Mouse (Mus musculus) ES-E14 (cell line): ENCODE data around the gene Ccdc28a.

ENCODE experiments used
- CHD2 ChIP-seq: IDR thresholded peaks from 2 replicates; pipeline ENCODE4 v1.6.1; 2014; ENCODE audit warnings: mild to moderate bottlenecking, low read depth, low read length, inconsistent platforms
- MAFK ChIP-seq: IDR thresholded peaks from 2 replicates; pipeline ENCODE4 v1.6.1; 2014; ENCODE audit warnings: mild to moderate bottlenecking, low read depth, low read length, inconsistent platforms; ENCODE audit not compliant: insufficient read depth
- ZC3H11A ChIP-seq: IDR thresholded peaks from 2 replicates; pipeline ENCODE4 v1.6.1; 2012; ENCODE audit warnings: low read depth, mild to moderate bottlenecking, inconsistent platforms, low read length, borderline replicate concordance

GRCm38 (mm10) chr10:18175087-18175486 lies 59.7 kb downstream of the Ccdc28a start:
- no peak for TF ChIP-seq CHD2
- no peak for TF ChIP-seq ZC3H11A
- TF ChIP-seq MAFK, result no peak
